Mouse (Mus musculus) thymus, adult 2 months (tissue): Measurements from ENCODE around the gene Larp6. TPM values are rescaled to one million over a fixed set of nuclear protein-coding genes. Genes with fewer than 3 reads are reported as not detected.

ENCODE experiments used
- DNase-seq: peaks from one replicate; pipeline ENCODE4 v3.0.0; 2021
- H3K27ac ChIP-seq: fragments of 200-500 bp; 2 replicates; pipeline ENCODE4 v1.5.1; 2012; ENCODE audit warnings: low read length, control low read depth; ENCODE audit not compliant: control insufficient read depth, insufficient read depth
- H3K27me3 ChIP-seq: fragments of 200-500 bp; 2 replicates; pipeline ENCODE4 v1.6.1; 2012; ENCODE audit warnings: mild to moderate bottlenecking, low read length, moderate library complexity, mixed read lengths; ENCODE audit not compliant: control insufficient read depth, insufficient read depth
- H3K36me3 ChIP-seq: fragments of 200-500 bp; 2 replicates; pipeline ENCODE4 v1.6.1; 2012; ENCODE audit warnings: mild to moderate bottlenecking, low read length, moderate library complexity; ENCODE audit not compliant: control insufficient read depth, insufficient read depth
- H3K4me1 ChIP-seq: fragments of 200-500 bp; replicated peaks from 2 replicates; pipeline ENCODE4 v1.6.1; 2012; ENCODE audit warnings: low read length; ENCODE audit not compliant: control insufficient read depth, insufficient read depth
- H3K4me3 ChIP-seq: fragments of 200-500 bp; 2 replicates; pipeline ENCODE4 v1.5.1; 2012; ENCODE audit warnings: mild to moderate bottlenecking, low read length, control low read depth, moderate library complexity; ENCODE audit not compliant: control insufficient read depth, insufficient read depth
- CTCF ChIP-seq: fragments of 200-500 bp; IDR thresholded peaks from 2 replicates; pipeline ENCODE4 v1.5.1; 2012; ENCODE audit warnings: mild to moderate bottlenecking, control low read depth, low read length, moderate library complexity, borderline replicate concordance; ENCODE audit not compliant: control insufficient read depth, poor library complexity, insufficient read depth; ENCODE audit errors: extremely low read depth
- POLR2A ChIP-seq: fragments of 200-500 bp; IDR thresholded peaks from 2 replicates; pipeline ENCODE4 v1.6.1; 2012; ENCODE audit warnings: mild to moderate bottlenecking, low read length, control low read depth, moderate library complexity; ENCODE audit not compliant: control insufficient read depth, poor library complexity, insufficient read depth; ENCODE audit errors: extremely low read depth
- WGBS: fragments of 180-500 bp; shearing (Covaris S2); methylation state at CpG from one replicate; pipeline ENCODE4 v1.1.7; 2018; 5-methylcytosine and 5-hydroxymethylcytosine counted together
- polyA plus RNA-seq: library from polyadenylated mRNA; depleted of rRNA; stranded (reverse); fragments of >200 nt; gene quantifications from 2 replicates; pipeline ENCODE4 v1.2.3, GENCODE M21; 2012; rRNA removed

The Larp6 gene
- polyA plus RNA-seq, result 0.92 and 1.4 TPM in 2 replicates

DNA sequence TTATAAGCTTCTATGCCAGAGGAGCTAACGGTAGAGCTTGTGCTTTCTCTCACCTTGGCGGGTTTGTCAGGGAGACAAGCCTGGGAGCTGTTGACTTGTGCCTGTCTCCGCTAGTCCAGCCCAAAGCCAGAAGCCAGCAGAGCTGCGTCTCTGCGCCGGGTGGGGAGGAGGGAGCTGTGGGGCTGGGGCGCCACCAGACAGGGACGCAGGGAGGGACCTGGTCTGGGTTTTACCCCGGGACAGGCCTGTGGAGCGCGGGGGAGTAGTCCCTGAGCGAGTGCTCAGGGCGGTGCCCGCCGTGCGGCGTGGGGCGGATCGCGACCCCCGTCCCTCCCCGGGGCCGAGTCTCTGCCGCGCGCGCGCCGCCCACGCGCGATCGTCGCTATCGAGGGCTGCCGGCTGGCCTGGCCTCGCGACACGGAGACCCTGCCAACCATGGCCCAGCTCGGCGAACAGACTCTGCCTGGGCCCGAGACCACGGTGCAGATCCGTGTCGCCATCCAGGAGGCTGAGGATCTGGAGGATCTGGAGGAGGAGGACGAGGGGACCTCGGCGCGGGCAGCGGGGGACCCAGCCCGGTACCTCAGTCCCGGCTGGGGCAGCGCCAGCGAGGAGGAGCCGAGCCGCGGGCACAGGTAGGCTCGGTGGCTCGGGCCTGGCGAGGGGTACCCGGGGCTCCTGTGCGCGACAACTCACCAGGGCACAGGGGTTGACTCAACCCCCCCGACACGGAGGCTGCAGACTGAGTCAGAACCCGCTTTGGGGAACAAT, at the start of gene Larp6:
Larp6 (plus strand) TSS at position 219 of the 771 bp plus-strand sequence.
- H3K4me3 ChIP-seq, result peak within 1 kb of the TSS; percentile 24
- peaks cover 3% of the 10 kb centered on the region for H3K4me1 ChIP-seq
- DNase-seq, result no peak
- 5% methylated on average over 66 of the region's 66 CpGs for WGBS
- TF ChIP-seq POLR2A, result no peak
- no peak for TF ChIP-seq CTCF
- no peaks in the 10 kb centered on the region for H3K36me3 ChIP-seq
- H3K27me3 ChIP-seq, result peaks cover 9% of the 10 kb centered on the region; the same call in 1 of the 2 replicates
- no peak within 1 kb of the TSS for H3K27ac ChIP-seq

GRCm38 (mm10) chr9:60664385-60664784, 48.4 kb upstream of the Larp6 start:
- WGBS, result 97% methylated on average over 12 of the region's 12 CpGs
- no peaks in the 10 kb centered on the region for H3K4me1 ChIP-seq
- TF ChIP-seq POLR2A (no peak), CTCF (no peak)

DNA sequence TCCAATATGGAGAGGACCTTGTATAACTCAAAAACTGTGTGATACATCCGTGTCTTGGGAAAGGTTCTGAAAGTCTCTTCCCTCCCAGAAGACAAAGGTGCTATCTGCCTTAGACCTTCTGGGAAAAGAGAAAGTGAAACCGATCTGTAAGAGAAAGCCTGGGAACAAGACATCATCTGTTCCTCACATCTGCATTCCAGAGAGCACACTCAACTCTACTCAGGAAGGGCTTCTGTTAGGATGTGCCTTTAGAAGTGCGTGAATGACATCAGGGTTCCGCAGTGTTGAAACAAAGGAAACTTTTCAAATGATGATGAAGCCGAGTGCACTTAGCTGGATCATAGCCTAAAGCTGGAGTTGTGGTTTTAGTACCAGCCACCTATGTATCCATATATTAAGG, 47.9 kb upstream of the Larp6 start:
- TF ChIP-seq CTCF, result no peak
- no peak for TF ChIP-seq POLR2A
- no peak for DNase-seq
- Histone ChIP-seq H3K36me3 (no peaks in the 10 kb centered on the region), H3K4me3 (no peak overlapping the region), H3K27ac (no peak overlapping the region), H3K27me3 (no peaks in the 10 kb centered on the region), H3K4me1 (no peaks in the 10 kb centered on the region)
- 92% methylated on average over 5 of the region's 5 CpGs for WGBS

More at GRCm38 (mm10) chr9:60664385-60664784, 48.4 kb upstream of the Larp6 start:
- no peak for DNase-seq
- Histone ChIP-seq H3K27ac (no peak overlapping the region), H3K4me3 (no peak overlapping the region), H3K36me3 (no peaks in the 10 kb centered on the region), H3K27me3 (no peaks in the 10 kb centered on the region)

GRCm38 (mm10) chr9:60665535-60665934, 47.3 kb upstream of the Larp6 start:
- Histone ChIP-seq H3K27ac (no peak overlapping the region), H3K4me3 (no peak overlapping the region), H3K27me3 (no peaks in the 10 kb centered on the region), H3K4me1 (no peaks in the 10 kb centered on the region), H3K36me3 (no peaks in the 10 kb centered on the region)
- WGBS, result 96% methylated on average over 3 of the region's 3 CpGs
- DNase-seq, result no peak
- TF ChIP-seq POLR2A (no peak), CTCF (no peak)

- WGBS, result 93% methylated on average over 6 of the region's 6 CpGs
- DNase-seq, result no peak
- Histone ChIP-seq H3K27ac (no peak overlapping the region), H3K27me3 (no peaks in the 10 kb centered on the region), H3K4me3 (no peak overlapping the region), H3K36me3 (no peaks in the 10 kb centered on the region), H3K4me1 (no peaks in the 10 kb centered on the region)
- no peak for TF ChIP-seq CTCF
- no peak for TF ChIP-seq POLR2A
Measured at GRCm38 (mm10) chr9:60668886-60669285, 43.9 kb upstream of the Larp6 start.

DNA sequence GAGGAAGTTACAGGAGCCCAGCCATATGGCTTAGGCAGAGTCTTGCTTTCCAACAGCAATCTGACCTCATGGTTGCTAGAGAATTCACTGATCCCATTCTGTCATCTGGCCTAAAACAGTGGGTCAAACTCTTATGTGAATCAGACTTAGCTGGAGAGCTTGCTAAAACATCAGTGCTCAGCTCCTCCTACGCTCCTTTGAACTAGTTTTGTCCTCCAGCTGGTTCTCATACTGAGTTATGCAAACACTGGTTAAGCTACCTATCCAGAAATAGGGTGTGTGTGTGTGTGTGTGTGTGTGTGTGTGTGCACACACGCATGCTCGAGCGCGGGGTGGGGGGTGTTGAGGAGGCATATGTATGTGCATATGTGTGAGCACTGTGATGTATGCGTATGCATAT, 40.2 kb upstream of the Larp6 start:
- no peak for DNase-seq
- H3K27me3 ChIP-seq, result no peaks in the 10 kb centered on the region
- TF ChIP-seq CTCF (no peak), POLR2A (no peak)
- H3K4me3 ChIP-seq, result no peak overlapping the region
- H3K36me3 ChIP-seq, result no peaks in the 10 kb centered on the region
- no peaks in the 10 kb centered on the region for H3K4me1 ChIP-seq
- no peak overlapping the region for H3K27ac ChIP-seq
- WGBS, result 96% methylated on average over 6 of the region's 6 CpGs

GRCm38 (mm10) chr9:60674780-60675179, 38.0 kb upstream of the Larp6 start:
- TF ChIP-seq POLR2A, result no peak
- no peak for TF ChIP-seq CTCF

More at GRCm38 (mm10) chr9:60674780-60675179, 38.0 kb upstream of the Larp6 start:
- Histone ChIP-seq H3K27ac (no peak overlapping the region), H3K27me3 (no peaks in the 10 kb centered on the region), H3K4me1 (no peaks in the 10 kb centered on the region), H3K4me3 (no peak overlapping the region), H3K36me3 (no peaks in the 10 kb centered on the region)
- DNase-seq, result no peak
